Mouse (Mus musculus) CD4-positive, CD25-positive, alpha-beta regulatory T cell, adult 4 months (primary cell): Measurements from ENCODE around the gene Gm10961. TPM values are rescaled to one million over a fixed set of nuclear protein-coding genes. Genes with fewer than 3 reads are reported as not detected.
A peak's percentile ranks its signal among the peaks of the same experiment; 100 is the strongest.

Source experiments
- ATAC-seq: one replicate; pipeline ENCODE4 v1.8.0; 2017
- polyA plus RNA-seq, 2 experiments: library from polyadenylated mRNA; unstranded; fragments of 100-300 nt; shearing (Covaris generic); gene quantifications; one replicate each; pipeline ENCODE4 v1.2.1; 2017

Gene Gm10961
- not detected for polyA plus RNA-seq

DNA sequence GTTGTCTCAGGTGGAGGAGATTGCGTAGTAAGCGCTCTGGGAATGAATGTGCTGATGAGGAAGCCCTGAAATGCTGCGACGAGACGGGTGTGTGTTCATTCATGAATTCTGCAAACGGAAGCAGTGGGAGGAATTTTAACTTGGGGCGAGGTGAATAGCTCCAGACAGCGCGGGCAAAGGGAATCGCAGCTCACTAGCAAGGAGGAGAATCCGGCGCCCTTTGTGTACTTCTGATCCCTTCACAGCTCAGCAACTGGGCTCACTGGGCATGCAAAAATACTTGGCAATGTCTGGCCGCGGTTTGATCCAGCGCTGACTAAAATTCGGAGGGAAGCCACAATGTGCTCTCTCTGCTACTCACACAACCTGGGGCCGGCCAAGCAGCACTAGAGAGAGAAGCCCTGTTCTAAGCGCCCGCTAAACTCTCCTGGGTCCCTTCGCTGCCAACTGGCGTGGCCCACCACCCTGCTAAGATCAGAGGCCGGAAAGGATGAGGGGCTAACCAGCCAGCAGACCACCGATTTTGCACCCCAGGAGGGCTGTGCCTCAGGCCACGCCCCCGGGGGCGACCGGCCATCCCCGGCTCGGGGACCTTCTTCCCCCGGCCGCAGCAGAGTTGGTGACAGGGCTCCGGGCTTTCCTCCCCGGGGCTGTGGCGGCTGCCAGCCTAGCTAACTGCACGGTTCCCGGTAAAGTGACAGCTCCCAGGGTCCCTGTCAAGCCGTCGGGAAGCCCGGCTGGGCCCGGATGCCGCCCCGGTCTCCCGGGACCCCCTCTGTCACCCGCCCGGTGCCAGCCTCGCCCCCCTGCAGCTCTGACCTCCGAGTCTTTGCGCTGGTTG, at the start of gene Gm10961:
Gene Gm10961, plus strand, starts transcription at position 641 of the 841 bp plus-strand sequence.
- peak; percentile 31 for ATAC-seq

- no peak for ATAC-seq
Observed at GRCm38 (mm10) chr3:107582130-107582874, 48.8 kb upstream of the Gm10961 start.

DNA sequence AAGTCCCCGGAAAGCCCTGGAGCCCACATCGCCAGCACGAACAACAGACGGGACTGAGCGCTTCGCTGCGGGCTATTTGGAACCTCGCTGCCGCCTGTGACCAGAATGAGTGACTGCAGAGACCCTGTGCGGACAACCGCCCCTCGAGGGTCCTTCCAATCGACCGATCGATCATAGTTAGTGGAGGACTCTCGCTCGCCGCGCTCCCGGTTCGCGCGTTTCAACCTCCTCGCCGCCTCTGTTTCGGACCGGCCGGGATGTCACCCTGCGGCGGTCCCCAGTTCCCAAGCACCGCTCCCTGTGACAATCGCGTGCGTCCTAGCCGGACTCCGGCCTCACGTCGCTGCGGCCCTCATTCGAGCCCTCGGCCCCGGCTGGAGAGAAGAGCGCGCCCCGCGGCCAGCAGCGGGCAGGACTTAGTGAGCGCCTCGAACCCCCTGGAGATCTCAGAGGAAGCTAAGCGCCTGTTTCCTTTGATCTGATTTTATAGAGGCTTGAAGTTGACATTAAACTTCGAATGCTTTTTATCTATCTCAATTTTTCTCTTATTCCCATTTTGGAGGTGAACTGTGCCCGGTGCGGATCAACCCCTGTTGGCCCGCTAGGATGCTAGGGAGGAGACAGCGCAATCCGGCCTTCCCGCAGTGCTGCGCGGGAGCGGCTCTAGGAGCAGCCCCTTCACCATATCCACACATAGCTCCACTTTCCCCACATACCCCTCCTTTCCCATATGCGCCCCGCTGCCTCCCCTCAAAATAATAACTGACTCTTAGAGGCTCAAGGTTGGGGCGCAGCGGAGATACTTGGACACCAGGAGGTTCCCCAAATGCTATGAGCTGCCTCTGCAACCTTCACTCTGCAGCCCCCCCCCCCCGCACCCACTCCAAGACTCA, 48.0 kb upstream of the Gm10961 start:
- no peak for ATAC-seq

DNA sequence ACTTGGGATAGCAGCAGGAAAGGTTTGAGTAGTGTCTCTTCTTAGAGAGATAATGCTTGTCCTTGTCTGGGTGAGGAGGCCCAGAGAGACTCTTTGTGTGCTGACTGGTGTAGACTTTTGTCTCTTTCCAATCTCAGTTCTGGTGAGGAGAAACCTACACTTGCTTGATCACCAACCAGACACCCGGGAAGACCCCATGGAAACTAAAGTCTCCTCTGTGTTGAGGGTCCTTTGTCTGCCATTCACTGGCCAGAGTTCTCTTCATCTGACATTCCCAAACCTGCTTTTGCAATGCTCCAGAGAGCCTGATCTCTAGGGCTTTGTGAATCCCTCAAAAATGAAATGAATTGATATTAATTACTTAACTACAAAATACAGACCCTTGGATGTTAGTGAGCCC, 47.2 kb upstream of the Gm10961 start:
- ATAC-seq: no peak

- no peak for ATAC-seq
Observed at GRCm38 (mm10) chr3:107586504-107586903, 44.6 kb upstream of the Gm10961 start.

- ATAC-seq: no peak
Observed at GRCm38 (mm10) chr3:107591612-107592011, 39.5 kb upstream of the Gm10961 start.

DNA sequence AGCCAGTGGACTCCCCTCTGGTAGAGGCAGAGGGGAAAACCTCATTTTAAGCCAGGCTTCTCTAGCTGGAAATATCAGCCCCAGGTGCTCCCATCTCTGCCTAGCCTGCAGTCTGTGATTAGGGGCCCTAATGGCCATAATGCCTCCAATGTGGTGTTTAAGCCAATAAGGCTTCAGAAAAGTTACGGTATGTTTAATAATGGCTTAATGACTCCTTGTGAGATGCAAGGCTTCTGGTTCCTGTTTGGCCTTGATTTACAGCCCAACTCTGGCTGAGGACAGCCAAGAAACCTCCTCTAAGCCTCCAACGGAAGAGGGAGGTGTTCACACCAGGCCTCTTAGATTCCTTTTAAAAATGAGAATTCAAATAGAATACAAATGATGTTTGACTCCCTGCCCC, 37.5 kb upstream of the Gm10961 start:
- ATAC-seq: no peak

DNA sequence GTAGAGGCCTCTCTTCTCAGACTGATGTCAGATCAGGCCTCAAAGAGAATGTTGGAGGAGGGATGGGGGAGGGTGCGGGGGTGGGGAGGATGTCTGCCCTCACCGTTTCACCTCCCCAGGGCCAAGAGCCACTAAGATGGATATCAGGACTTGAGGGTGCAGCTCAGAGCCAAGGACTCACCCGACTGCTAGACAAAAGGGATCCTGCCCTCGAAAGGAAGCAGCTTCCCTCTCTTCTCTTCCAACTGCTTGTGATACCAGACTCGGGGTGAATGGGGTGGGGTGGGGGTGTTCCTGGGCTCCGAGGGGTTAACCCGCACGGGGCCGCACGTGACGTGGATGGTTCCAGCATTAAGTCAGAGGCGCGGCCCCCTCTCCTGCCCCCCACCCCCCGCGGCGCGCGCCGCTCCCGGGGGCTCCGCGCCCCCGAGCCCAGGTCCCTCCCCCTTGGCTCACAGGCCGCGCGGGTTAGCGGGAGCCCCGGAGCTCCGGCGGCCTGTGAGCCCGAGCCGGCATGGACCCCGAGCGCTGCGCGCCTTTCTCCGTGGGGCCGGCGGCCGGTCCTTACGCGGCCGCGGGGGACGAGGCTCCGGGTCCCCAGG, 36.4 kb upstream of the Gm10961 start, which contains the start of gene Alx3:
Gene Alx3, plus strand, starts transcription at position 370 of the 602 bp plus-strand sequence.
- no peak for ATAC-seq

DNA sequence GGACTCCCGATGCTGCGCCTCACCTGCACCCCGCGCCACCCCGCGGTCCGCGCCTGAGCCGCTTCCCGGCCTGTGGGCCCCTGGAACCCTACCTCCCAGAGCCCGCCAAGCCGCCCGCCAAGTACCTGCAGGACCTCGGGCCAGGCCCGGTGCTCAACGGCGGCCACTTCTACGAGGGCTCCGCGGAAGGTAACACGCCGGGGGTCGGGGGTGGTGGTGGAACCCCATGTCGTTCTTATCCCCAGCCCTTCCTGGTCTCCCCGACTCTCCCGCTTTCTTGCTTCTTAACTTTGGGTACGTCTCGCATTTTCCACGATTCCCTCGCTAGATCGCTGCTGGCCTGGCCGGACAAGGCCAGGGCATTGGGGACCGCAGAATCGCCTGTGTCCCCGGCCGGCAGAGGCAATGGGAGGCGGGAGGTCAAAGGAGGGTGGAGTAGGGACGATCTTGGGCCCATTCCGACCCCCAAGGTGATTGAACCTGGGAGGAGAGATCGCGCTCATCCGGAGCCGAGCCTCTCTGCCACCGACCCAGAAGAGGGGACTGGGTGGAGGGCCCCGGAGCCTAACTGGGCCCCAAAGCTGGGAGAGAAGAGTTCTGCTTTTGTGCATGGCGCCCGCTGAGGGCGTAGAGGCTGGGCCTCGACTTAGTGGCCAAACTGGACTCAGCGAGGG, 35.7 kb upstream of the Gm10961 start:
- ATAC-seq: no peak

DNA sequence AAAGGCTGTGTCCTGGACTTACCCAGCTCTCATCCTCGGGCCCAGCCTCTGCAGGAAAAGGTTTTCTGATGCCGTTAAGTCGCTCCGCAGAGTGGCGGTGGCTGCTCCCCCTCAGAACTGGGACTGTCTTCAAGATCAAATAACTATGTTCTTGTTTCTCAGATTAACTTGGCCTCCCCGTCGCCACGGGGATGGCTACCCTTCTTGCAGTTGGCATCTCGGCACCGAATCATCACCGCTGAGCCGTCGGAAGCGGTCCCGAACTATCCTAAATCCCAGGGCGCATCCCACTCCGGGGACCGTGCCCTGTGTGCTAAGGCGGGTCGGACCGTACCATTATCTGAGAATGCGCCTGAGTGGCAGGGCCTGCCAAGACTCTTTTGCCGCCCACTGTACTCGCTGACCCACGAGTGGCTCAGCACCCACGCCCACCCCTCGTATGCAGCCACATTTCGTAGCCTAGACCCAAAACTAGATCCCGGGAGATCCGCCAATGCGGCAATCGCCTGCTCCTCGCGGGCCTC, 35.1 kb upstream of the Gm10961 start:
- no peak for ATAC-seq

DNA sequence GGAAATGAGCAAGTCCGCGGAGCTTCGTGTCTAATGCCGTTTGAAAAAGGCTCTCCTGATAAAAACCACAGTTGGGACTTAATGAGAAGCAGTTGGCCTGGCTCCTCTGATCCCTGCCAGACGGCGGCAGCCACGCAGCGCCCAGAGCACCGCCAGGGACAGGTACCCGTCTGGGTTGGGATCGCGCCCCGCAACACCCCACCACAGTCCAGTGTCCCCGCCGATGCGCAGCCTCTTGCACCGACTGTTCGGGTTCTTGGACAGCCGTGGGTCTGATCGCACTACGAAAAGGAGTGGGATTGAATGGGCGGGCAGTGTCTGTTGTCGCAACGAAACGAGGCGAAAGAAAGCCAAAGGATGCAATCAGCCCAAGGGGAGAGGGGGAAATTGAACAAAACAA, 34.6 kb upstream of the Gm10961 start:
- ATAC-seq: no peak

DNA sequence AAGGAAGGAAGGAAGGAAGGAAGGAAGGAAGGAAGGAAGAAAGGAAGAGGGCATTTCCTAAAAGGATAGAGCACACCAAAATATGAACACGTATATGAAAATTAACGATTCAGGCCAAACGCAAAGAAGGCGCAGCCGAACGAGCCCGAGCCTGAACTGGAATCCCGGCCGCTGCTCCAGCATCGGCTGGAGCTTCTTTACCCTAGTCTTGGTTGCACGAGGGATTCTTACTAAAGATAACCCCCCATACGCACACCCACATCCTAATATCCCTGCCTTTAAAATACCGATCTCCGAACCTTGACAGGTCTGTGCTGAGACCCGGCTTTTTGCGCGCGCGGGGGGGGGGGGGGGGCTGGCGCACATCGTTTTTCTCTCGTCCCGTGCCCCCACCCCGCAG, 34.0 kb upstream of the Gm10961 start:
- no peak for ATAC-seq

DNA sequence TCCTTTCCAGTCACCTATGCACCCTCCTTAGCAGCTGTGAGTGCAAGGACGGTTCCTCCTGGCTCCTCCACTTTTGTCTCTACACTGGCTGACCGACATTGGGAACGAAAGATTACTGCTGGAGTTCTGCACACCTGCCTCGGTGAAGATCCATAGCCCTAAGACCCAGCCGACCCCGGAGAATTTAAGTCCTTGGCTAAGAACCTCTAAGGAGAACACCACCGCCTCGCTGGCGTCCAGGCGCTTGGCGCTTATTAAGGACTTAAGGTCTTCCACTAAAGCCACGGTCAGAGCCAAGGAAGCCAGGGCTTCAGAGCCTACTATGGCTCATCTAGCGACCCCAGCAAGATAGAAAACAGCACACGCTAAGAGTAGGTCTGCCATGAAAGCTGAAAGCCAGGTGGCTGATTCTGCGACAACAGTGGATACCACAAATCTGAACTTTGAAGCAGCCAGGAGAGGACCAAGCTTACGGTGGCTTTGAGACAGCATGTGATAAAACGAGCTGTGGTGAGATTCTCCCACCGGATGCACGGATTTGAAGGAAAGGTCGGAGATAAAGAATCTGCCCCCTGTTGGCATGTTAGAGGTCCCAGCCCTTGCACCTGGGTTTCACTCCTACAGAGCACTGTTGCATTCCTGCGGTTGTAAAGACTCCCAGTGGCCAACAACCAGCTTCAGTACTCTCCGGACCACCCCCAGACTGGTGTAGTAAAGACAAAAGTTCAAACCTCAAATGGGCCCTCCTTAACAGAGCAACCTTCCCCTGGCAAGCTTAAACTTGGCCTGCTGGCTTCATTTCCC, 33.3 kb upstream of the Gm10961 start:
- no peak for ATAC-seq

- no peak for ATAC-seq
Observed at GRCm38 (mm10) chr3:107600127-107600526, 31.0 kb upstream of the Gm10961 start.

DNA sequence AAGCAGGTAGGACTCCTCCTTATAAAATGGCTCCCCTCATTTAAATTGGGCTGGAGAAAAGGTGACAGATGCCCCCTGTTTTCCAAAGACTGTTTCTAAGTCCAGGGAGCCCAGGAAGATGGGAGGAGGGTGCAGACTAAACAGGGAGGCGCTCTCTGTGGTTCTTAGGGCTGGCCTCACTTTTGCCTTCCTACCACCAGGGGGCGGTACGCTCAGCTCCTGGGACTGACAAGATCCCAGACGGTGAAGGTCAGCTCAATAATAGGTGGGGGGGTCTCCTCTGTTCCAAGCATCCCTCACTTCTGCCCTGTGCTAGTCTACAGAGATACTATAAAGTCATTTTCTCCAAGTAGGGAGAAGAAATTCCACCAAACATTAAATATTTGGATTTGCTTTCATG, 25.8 kb upstream of the Gm10961 start:
- peak; percentile 61 for ATAC-seq

DNA sequence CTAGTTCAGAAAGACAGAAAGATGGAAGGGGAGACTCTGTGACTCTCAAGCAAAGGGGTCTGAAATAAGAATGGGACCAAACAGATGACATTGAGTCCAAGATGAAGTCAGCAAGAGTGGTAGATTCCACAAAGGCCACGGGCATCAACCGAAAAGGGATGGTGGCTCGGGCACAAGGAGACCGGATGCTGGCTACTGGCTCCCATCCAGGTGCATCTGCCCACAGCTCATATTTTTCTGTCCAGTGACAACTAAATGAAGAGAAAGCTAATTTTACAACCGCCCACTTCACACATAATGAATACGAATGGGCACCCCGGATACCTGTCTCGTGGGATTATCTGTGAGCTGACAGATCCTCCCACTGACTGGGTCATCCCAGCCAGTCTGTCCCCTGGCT, 23.9 kb upstream of the Gm10961 start:
- ATAC-seq: no peak

- ATAC-seq: no peak
Observed at GRCm38 (mm10) chr3:107608808-107609207, 22.3 kb upstream of the Gm10961 start.

- ATAC-seq: no peak
Observed at GRCm38 (mm10) chr3:107609376-107609775, 21.7 kb upstream of the Gm10961 start.

- ATAC-seq: no peak
Observed at GRCm38 (mm10) chr3:107611394-107611793, 19.7 kb upstream of the Gm10961 start.

DNA sequence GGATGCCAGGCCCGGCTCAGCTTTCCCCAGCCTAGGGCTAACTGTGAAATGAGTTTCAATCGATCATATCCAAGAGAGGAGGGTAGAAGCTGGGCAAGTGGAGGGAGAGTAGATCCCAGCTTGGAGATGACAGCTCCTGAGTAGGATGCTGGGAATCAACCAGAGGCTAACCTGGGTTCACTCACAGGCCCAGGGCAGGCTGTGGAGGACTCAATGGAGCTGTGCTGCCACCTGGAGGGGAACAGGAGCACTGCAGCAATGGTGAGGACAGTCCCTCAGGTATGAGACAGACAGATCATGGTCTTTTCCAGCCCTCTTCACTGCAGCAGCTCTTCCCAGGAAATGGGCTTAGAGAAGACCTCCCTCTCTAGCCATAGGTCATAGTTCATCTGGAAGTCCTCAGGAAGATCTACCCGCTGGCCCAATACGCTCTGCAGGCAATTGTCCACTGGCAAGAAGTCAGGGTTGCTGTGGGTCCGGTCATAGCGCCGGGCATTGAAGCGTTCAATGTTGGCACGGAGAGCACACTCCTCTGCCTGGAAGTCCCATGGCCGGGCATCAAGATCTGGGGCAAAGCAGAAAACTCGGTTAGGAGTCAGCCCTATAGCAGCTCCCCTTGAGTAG, 18.1 kb upstream of the Gm10961 start:
- peak; percentile 51 for ATAC-seq
